Mouse (Mus musculus): ENCODE results near the gene Hecw2.

DNA sequence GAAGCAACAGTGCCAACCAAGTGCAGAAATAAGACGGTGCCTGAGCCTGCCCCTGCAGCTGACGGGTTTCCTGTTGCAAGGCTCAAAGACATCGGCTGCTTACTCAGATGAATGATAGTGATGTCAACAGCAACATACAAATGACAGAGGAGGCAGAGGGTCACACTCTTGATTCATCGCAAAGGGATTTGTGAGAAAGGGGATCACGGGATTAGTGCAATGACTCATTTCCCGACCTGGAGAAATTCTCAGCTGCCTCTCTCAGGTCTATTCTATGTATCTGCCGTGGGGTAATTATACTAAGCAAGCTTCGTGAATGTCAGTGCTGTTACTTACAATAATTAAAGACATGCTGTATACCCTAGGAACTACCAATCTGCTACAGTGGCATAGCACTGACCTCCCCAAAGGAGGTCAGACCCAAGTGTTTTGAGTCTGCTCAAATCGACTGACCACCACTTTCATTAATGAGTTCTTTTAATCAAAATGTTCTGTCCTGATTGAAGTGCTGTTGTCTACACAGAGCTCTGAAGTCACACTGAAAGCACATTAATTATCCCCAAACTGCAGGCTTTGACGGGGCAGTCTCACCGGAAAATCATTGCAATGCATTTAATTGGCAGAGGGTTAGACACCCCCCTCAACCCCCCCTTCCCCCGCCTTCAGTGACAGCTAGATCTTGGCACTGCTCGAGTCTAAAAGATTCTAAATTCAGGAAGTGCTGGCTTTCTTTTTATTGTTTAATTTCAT lies 254.5 kb downstream of the Hecw2 start:
- TF ChIP-seq EP300 (IDR thresholded peaks at IDR 0.05; ENCODE audit: low read depth) = no peak
- TF ChIP-seq CTCF (IDR thresholded peaks at IDR 0.05; ENCODE audit: low read depth) = no peak

All from liver, embryonic 14.5 days (tissue).